Mouse (Mus musculus) T-helper 1 cell (primary cell): ENCODE data around the gene Ppfia4.

Experiments used
- in situ Hi-C: fragments of 300-600 bp; cut with MboI, MseI; formaldehyde crosslinking; loops from one replicate; pipeline ENCODE4 v1.15.1; 2025; ENCODE audit warnings: high pct_unique_total_duplicates

Ppfia4 gene

GRCm38 (mm10) chr1:134339757-134340619, 7.3 kb upstream of the Ppfia4 start:
- in situ Hi-C loops, result no loop called here

- in situ Hi-C loops, result no loop called here
These were observed 6.4 kb upstream of the Ppfia4 start for GRCm38 (mm10) chr1:134339162-134339561.

- in situ Hi-C loops, result no loop called here
These were observed 4.4 kb upstream of the Ppfia4 start for GRCm38 (mm10) chr1:134336958-134337710.

GRCm38 (mm10) chr1:134335924-134336810, 3.4 kb upstream of the Ppfia4 start:
- in situ Hi-C loops, result no loop called here

GRCm38 (mm10) chr1:134335211-134335923, 2.6 kb upstream of the Ppfia4 start:
- in situ Hi-C loops, result no loop called here

- in situ Hi-C loops, result loop anchor here (5.0 kb wide), 1 partner anchor 182 kb away; no protein-coding TSS in a partner anchor
These were observed 1.5 kb upstream of the Ppfia4 start for GRCm38 (mm10) chr1:134334111-134334827.

- in situ Hi-C loops, result loop anchor here (5.0 kb wide), 1 partner anchor 181 kb away; no protein-coding TSS in a partner anchor
These were observed 813 bp upstream of the Ppfia4 start for GRCm38 (mm10) chr1:134333371-134334110.

GRCm38 (mm10) chr1:134331879-134332635, 671 bp downstream of the Ppfia4 start:
- in situ Hi-C loops, result loop anchor here (5.0 kb wide), 1 partner anchor 180 kb away; no protein-coding TSS in a partner anchor

GRCm38 (mm10) chr1:134326841-134327346, 5.8 kb downstream of the Ppfia4 start:
- in situ Hi-C loops, result loop anchor here (10.0 kb wide), 1 partner anchor 282 kb away; no protein-coding TSS in a partner anchor

- in situ Hi-C loops, result loop anchor here (10.0 kb wide), 1 partner anchor 278 kb away; no protein-coding TSS in a partner anchor
These were observed 10.1 kb downstream of the Ppfia4 start for GRCm38 (mm10) chr1:134322591-134322990.

GRCm38 (mm10) chr1:134320691-134321301, 11.9 kb downstream of the Ppfia4 start:
- in situ Hi-C loops, result loop anchor here (10.0 kb wide), 1 partner anchor 276 kb away; no protein-coding TSS in a partner anchor

- in situ Hi-C loops, result no loop called here
These were observed 14.5 kb downstream of the Ppfia4 start for GRCm38 (mm10) chr1:134318261-134318660.

- in situ Hi-C loops, result no loop called here
These were observed 16.4 kb downstream of the Ppfia4 start for GRCm38 (mm10) chr1:134316361-134316760.

- in situ Hi-C loops, result no loop called here
These were observed 17.5 kb downstream of the Ppfia4 start for GRCm38 (mm10) chr1:134315181-134315580.

- in situ Hi-C loops, result no loop called here
These were observed 21.0 kb downstream of the Ppfia4 start for GRCm38 (mm10) chr1:134311760-134312159.

GRCm38 (mm10) chr1:134310729-134311128, 22.0 kb downstream of the Ppfia4 start:
- in situ Hi-C loops, result no loop called here

- in situ Hi-C loops, result no loop called here
These were observed 22.4 kb downstream of the Ppfia4 start for GRCm38 (mm10) chr1:134310291-134310690.

GRCm38 (mm10) chr1:134307409-134307808, 25.3 kb downstream of the Ppfia4 start:
- in situ Hi-C loops, result no loop called here
